8 mouse cellular contexts compared by ENCODE assay signal in the genomic region with DNA sequence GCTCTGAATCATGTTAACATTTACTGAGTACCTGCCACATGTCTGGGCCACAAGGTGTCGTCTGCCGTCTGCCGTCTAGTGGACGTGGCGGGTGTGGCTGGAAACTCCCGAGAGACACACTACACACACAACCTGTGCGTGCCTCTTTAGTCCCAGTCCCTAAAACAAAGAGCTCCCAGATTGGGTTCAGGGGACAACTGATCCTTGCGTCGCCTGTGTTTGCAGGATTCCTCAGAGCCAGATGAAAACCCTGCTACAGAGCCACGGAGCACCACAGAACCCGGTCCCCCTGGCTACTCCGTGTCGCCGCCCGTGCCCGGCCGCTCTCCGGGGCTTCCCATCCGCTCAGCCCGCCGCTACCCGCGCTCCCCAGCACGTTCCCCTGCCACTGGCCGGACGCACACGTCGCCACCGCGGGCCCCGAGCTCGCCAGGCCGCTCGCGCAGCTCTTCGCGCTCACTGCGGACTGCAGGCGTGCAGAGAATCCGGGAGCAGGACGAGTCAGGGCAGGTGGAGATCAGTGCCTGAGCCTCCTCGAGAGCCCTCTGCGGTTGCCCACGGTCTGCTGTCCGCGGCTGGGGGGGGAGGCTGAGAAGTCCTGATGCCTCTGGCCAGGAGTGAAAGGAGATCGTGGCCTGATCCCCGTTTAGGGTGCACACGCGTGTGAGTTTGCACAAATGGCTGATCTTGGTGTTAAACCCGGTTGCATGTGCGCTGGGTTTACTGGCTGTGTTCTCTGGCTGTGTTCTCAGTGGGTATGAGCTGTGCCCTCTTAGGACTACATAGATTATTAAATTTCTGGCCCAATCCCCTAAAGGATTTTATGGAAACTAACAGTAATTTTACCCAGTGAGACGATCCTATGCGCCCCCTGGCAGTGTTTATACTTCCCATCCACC. TPM values are rescaled to one million over a fixed set of nuclear protein-coding genes. Genes with fewer than 3 reads are reported as not detected.
A peak's percentile ranks its signal among the peaks of the same experiment; 100 is the strongest.
DNase-seq lines count a peak whose midpoint lies in the region; ATAC-seq and TF ChIP-seq lines count a peak whose summit lies in the region.

No protein-coding gene starts in this region.

- H3K36me3 ChIP-seq in forebrain, embryonic 15.5 days: no peaks in the 10 kb centered on the region
- no peaks in the 10 kb centered on the region for H3K36me3 ChIP-seq in hindbrain, embryonic 16.5 days (ENCODE audit: control insufficient read depth, insufficient read depth, low read length)
- H3K36me3 ChIP-seq in liver, postnatal 0 days (replicated peaks; ENCODE audit: insufficient read depth, low read length): no peaks in the 10 kb centered on the region
- no peaks in the 10 kb centered on the region for H3K36me3 ChIP-seq in neural tube, embryonic 15.5 days

- peak overlapping the region; percentile 75 for H3K4me2 ChIP-seq in forebrain, embryonic 15.5 days (replicated peaks)
- peak overlapping the region; percentile 84 for H3K4me2 ChIP-seq in hindbrain, embryonic 16.5 days (ENCODE audit: low read length)
- H3K4me2 ChIP-seq in liver, postnatal 0 days (ENCODE audit: low read depth, low read length): peak overlapping the region; percentile 71
- H3K4me2 ChIP-seq in neural tube, embryonic 15.5 days: peak overlapping the region; percentile 86

- peaks cover 8% of the 10 kb centered on the region for H3K4me1 ChIP-seq in forebrain, embryonic 15.5 days
- H3K4me1 ChIP-seq in hindbrain, embryonic 16.5 days (ENCODE audit: control insufficient read depth, insufficient read depth, low read depth, low read length): 0 out of 2 replicates have a peak, but pooled peaks cover 4% of the 10 kb centered on the region
- H3K4me1 ChIP-seq in liver, postnatal 0 days (ENCODE audit: insufficient read depth): peaks cover 3% of the 10 kb centered on the region
- H3K4me1 ChIP-seq in neural tube, embryonic 15.5 days: peaks cover 8% of the 10 kb centered on the region; the same call in 1 of the 2 replicates

- peak; percentile 86 for ATAC-seq in forebrain, embryonic 15.5 days (replicated peaks)
- ATAC-seq in hindbrain, embryonic 16.5 days: peak; percentile 91
- peak; percentile 82 for ATAC-seq in liver, postnatal 0 days
- peak; percentile 86 for ATAC-seq in neural tube, embryonic 15.5 days (ENCODE audit: low FRiP score)

- H3K27ac ChIP-seq in forebrain, embryonic 15.5 days (replicated peaks): 0 out of 2 replicates have a peak overlapping the region, but pooled peaks have one; percentile 9
- H3K27ac ChIP-seq in hindbrain, embryonic 16.5 days (ENCODE audit: low read depth, low read length): peak overlapping the region; percentile 71
- no peak overlapping the region for H3K27ac ChIP-seq in liver, postnatal 0 days (ENCODE audit: low read depth)
- H3K27ac ChIP-seq in neural tube, embryonic 15.5 days (replicated peaks): peak overlapping the region; percentile 64

- H3K27me3 ChIP-seq in forebrain, embryonic 15.5 days: no peaks in the 10 kb centered on the region
- peaks cover 2% of the 10 kb centered on the region; the same call in 1 of the 2 replicates for H3K27me3 ChIP-seq in hindbrain, embryonic 16.5 days (replicated peaks; ENCODE audit: control insufficient read depth, insufficient read depth, low read length)
- H3K27me3 ChIP-seq in liver, postnatal 0 days (ENCODE audit: insufficient read depth, low read length): peaks cover 24% of the 10 kb centered on the region
- 0 out of 2 replicates have a peak, but pooled peaks cover 3% of the 10 kb centered on the region for H3K27me3 ChIP-seq in neural tube, embryonic 15.5 days (replicated peaks)

- 7% methylated on average over 54 of the region's 54 CpGs for WGBS in forebrain, embryonic 15.5 days
- WGBS in hindbrain, embryonic 16.5 days: 7% methylated on average over 49 of the region's 54 CpGs
- WGBS in liver, postnatal 0 days (ENCODE audit: insufficient replicate concordance): 9% methylated on average over 52 of the region's 54 CpGs
- WGBS in neural tube, embryonic 15.5 days: 7% methylated on average over 54 of the region's 54 CpGs

- TF ChIP-seq CTCF in liver, postnatal 0 days (IDR thresholded peaks at IDR 0.05; ENCODE audit: low read depth): peak; percentile 33

- H3K4me3 ChIP-seq in forebrain, embryonic 15.5 days: peak overlapping the region; percentile 53
- H3K4me3 ChIP-seq in hindbrain, embryonic 16.5 days (ENCODE audit: low read length): peak overlapping the region; percentile 56
- peak overlapping the region; percentile 40 for H3K4me3 ChIP-seq in liver, postnatal 0 days (ENCODE audit: low read depth, low read length)
- H3K4me3 ChIP-seq in neural tube, embryonic 15.5 days (replicated peaks): peak overlapping the region; percentile 52

- peak overlapping the region; percentile 67 for H3K9ac ChIP-seq in forebrain, embryonic 15.5 days (replicated peaks)
- H3K9ac ChIP-seq in hindbrain, embryonic 16.5 days (ENCODE audit: low read depth, low read length): peak overlapping the region; percentile 89
- peak overlapping the region; percentile 41 for H3K9ac ChIP-seq in liver, postnatal 0 days (replicated peaks)
- peak overlapping the region; percentile 63 for H3K9ac ChIP-seq in neural tube, embryonic 15.5 days (replicated peaks)

- TF ChIP-seq EP300 in liver, postnatal 0 days (IDR thresholded peaks at IDR 0.05; ENCODE audit: low read depth): no peak

- no peaks in the 10 kb centered on the region for H3K9me3 ChIP-seq in forebrain, embryonic 15.5 days
- no peaks in the 10 kb centered on the region for H3K9me3 ChIP-seq in hindbrain, embryonic 16.5 days (ENCODE audit: control insufficient read depth, low read length)
- H3K9me3 ChIP-seq in liver, postnatal 0 days (ENCODE audit: low read length): no peaks in the 10 kb centered on the region
- no peaks in the 10 kb centered on the region for H3K9me3 ChIP-seq in neural tube, embryonic 15.5 days (replicated peaks)

- DNase-seq in cerebellum, postnatal 25 days: peak; percentile 20 to 22
- DNase-seq in cerebellum, adult 8-10 months: no peak
- DNase-seq in adrenal gland, adult 18-20 months (ENCODE audit: low spot score in 2 of 2): peak; percentile 42 to 51
- peak; percentile 49 for DNase-seq in liver, postnatal 0 days
- no peak for DNase-seq in spleen, postnatal 4 days (ENCODE audit: low spot score in 2 of 2)

RNA-seq across cellular contexts. Expression of gene Robo4, which starts 17.2 kb away (rescaled TPM):
- total RNA-seq in adrenal gland, adult 18-20 months (2021): 10 to 100 TPM; 18.3 to 18.5 TPM
- 3.3 and 4.2 TPM in 2 replicates for polyA plus RNA-seq in forebrain, embryonic 15.5 days (2015; fragmentation: Nextera tagmentation; extraction: Ambion mirVana)
- polyA plus RNA-seq in hindbrain, embryonic 16.5 days (2015; fragmentation: Nextera tagmentation; extraction: Ambion mirVana): 5.5 and 8.6 TPM in 2 replicates
- polyA plus RNA-seq in liver, postnatal 0 days (2015; fragmentation: Nextera tagmentation; extraction: Ambion mirVana): 2.5 and 3.5 TPM in 2 replicates
- polyA plus RNA-seq in neural tube, embryonic 15.5 days (2015; fragmentation: Nextera tagmentation; extraction: Ambion mirVana): 5.4 and 6.2 TPM in 2 replicates

RNA-seq across cellular contexts. Expression of gene Hepacam, which starts 17.4 kb away (rescaled TPM):
- total RNA-seq in adrenal gland, adult 18-20 months (2021): under 1 TPM in 1 of 2 experiments, not detected in 1; 0.36 TPM
- polyA plus RNA-seq in forebrain, embryonic 15.5 days (2015; fragmentation: Nextera tagmentation; extraction: Ambion mirVana): 3.4 and 4.9 TPM in 2 replicates
- polyA plus RNA-seq in hindbrain, embryonic 16.5 days (2015; fragmentation: Nextera tagmentation; extraction: Ambion mirVana): 42.0 and 46.2 TPM in 2 replicates
- polyA plus RNA-seq in liver, postnatal 0 days (2015; fragmentation: Nextera tagmentation; extraction: Ambion mirVana): not detected in 2 replicates
- polyA plus RNA-seq in neural tube, embryonic 15.5 days (2015; fragmentation: Nextera tagmentation; extraction: Ambion mirVana): 25.6 and 25.8 TPM in 2 replicates

RNA-seq across cellular contexts. Expression of gene Ccdc15, which starts 36.3 kb away (rescaled TPM):
- 1 to 10 TPM; 1.9 to 2.0 TPM for total RNA-seq in adrenal gland, adult 18-20 months (2021)
- polyA plus RNA-seq in forebrain, embryonic 15.5 days (2015; fragmentation: Nextera tagmentation; extraction: Ambion mirVana): 8.9 and 9.0 TPM in 2 replicates
- polyA plus RNA-seq in hindbrain, embryonic 16.5 days (2015; fragmentation: Nextera tagmentation; extraction: Ambion mirVana): 6.1 and 7.1 TPM in 2 replicates
- polyA plus RNA-seq in liver, postnatal 0 days (2015; fragmentation: Nextera tagmentation; extraction: Ambion mirVana): 2.6 and 2.7 TPM in 2 replicates
- 6.4 and 7.7 TPM in 2 replicates for polyA plus RNA-seq in neural tube, embryonic 15.5 days (2015; fragmentation: Nextera tagmentation; extraction: Ambion mirVana)

RNA-seq across cellular contexts. Expression of gene Robo3, which starts 48.5 kb away (rescaled TPM):
- total RNA-seq in adrenal gland, adult 18-20 months (2021): 1 to 10 TPM in 1 of 2 experiments, under 1 TPM in 1; 0.64 to 1.7 TPM
- 1.6 and 3.1 TPM in 2 replicates for polyA plus RNA-seq in forebrain, embryonic 15.5 days (2015; fragmentation: Nextera tagmentation; extraction: Ambion mirVana)
- 7.3 and 12.1 TPM in 2 replicates for polyA plus RNA-seq in hindbrain, embryonic 16.5 days (2015; fragmentation: Nextera tagmentation; extraction: Ambion mirVana)
- 0.05 and 0.06 TPM in 2 replicates for polyA plus RNA-seq in liver, postnatal 0 days (2015; fragmentation: Nextera tagmentation; extraction: Ambion mirVana)
- 4.8 and 8.7 TPM in 2 replicates for polyA plus RNA-seq in neural tube, embryonic 15.5 days (2015; fragmentation: Nextera tagmentation; extraction: Ambion mirVana)

Comparison
In these comparisons a context has a peak if more than half of its experiments do, and no peak if none do; other contexts are left out.
1. DNase-seq: peak in cerebellum, postnatal 25 days (2 of 2), adrenal gland, adult 18-20 months (2 of 2) and liver, postnatal 0 days (single experiment); none in cerebellum, adult 8-10 months (single experiment) and spleen, postnatal 4 days (0 of 2).
2. Peak in every context shown above with its lines, with median percentiles within 50 percentile points of each other: ATAC-seq, H3K4me2 ChIP-seq, H3K4me3 ChIP-seq and H3K9ac ChIP-seq.